Mouse (Mus musculus) liver, adult 2 months (tissue): ENCODE results near the gene Dmkn.

ENCODE experiments used
- CTCF ChIP-seq: fragments of 200-500 bp; IDR thresholded peaks from 2 replicates; pipeline ENCODE4 v1.5.1; 2011; ENCODE audit warnings: low read depth, low read length, control low read depth
- POLR2A ChIP-seq: fragments of 200-500 bp; IDR thresholded peaks from 2 replicates; pipeline ENCODE4 v1.6.1; 2011; ENCODE audit warnings: low read length, control low read depth; ENCODE audit not compliant: insufficient read depth; ENCODE audit errors: extremely low read depth

GRCm38 (mm10) chr7:30800653-30801052 is 37.1 kb downstream of the Dmkn start:
- no peak for TF ChIP-seq POLR2A
- TF ChIP-seq CTCF, result no peak
